Mouse (Mus musculus) Patski (cell line): ENCODE measurements at regions not wholly inside any gene's neighbourhood (a gene's known extent, or its start where the extent isn't known, plus 50 kb on each side); places are given as distances from the start of the nearest gene placed in this dataset.

ENCODE experiments used
- ATAC-seq: fragments of 100-300 bp; one replicate; pipeline ENCODE4 v1.8.0; 2021
- CTCF ChIA-PET: fragments of 350-600 bp; sonication (Branson Sonifier 250); formaldehyde crosslinking; loops from one replicate; lab custom pipeline; 2022; ENCODE audit warnings: inconsistent platforms; lab: Charles Lee
- POLR2A ChIA-PET: fragments of 350-600 bp; sonication (Branson Sonifier 250); formaldehyde crosslinking; loops from one replicate; lab custom pipeline; 2022; ENCODE audit warnings: antibody characterized with exemption, inconsistent platforms; lab: Charles Lee
- DNase-seq: peaks from one replicate; pipeline ENCODE4 v3.0.0-alpha.2; 2011; ENCODE audit warnings: low read depth, low spot score
- H3K27me3 ChIP-seq: fragments of 371-371 bp; one replicate; pipeline ENCODE4 v1.5.1; 2021
- CTCF ChIP-seq: fragments of 100-300 bp; IDR thresholded peaks from one replicate; pipeline ENCODE4 v1.5.1; 2021
- in situ Hi-C: fragments of 300-500 bp; cut with MboI; formaldehyde crosslinking; loops from 3 replicates; pipeline ENCODE4 v1.11.1; 2018; ENCODE audit warnings: low pct_unique_long_range_greater_than_20kb, mixed read lengths

- DNase-seq, result no peak
- CTCF ChIA-PET, result interaction anchor here (1.3 kb wide), 1 partner anchor 11 kb away, joined by 3 read pairs; no protein-coding TSS in a partner anchor
- POLR2A ChIA-PET, result no interaction called here
- in situ Hi-C loops, result no loop called here
- ATAC-seq, result no peak
- no peak for TF ChIP-seq CTCF
- H3K27me3 ChIP-seq, result no peaks in the 10 kb centered on the region
These were observed 55.3 kb downstream of the Tril start for GRCm38 (mm10) chr6:53765302-53765701.

DNA sequence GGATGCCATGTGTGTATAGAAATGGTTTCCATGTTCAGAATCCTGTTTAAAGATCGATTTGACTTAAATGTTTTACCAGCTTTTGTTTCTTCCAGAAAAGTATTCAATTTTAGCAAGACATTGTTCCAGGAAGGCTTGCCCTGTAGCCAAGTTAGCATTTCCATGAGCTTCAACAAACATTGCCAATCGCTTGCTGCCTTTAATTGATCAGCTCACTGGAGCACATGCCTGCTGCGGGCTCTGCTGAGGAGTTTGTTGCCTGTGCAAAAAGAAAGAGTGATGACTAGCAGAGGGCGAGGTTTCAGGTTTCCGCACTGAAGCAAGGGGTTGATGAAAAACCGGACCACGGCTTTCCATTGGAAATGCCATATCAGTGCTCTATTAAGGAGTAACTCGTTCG is 58.0 kb downstream of the Tril start:
- no peak for TF ChIP-seq CTCF
- H3K27me3 ChIP-seq, result no peaks in the 10 kb centered on the region
- ChIA-PET POLR2A (no interaction called here), CTCF (interaction anchor here (0.9 to 1.8 kb wide), 6 partner anchors 13 to 189 kb away, joined by 3 to 4 read pairs (median 3); no protein-coding TSS in a partner anchor)
- in situ Hi-C loops, result no loop called here
- no peak for DNase-seq
- no peak for ATAC-seq

GRCm38 (mm10) chr6:53760651-53761058 is 60.0 kb downstream of the Tril start:
- no peaks in the 10 kb centered on the region for H3K27me3 ChIP-seq
- in situ Hi-C loops, result no loop called here
- ATAC-seq (peak; percentile 39), DNase-seq (peak; percentile 81)
- ChIA-PET CTCF (interaction anchor here (1.4 to 1.9 kb wide), 3 partner anchors 27 to 96 kb away, joined by 3 to 8 read pairs (median 3); no protein-coding TSS in a partner anchor), POLR2A (interaction anchor here (1.1 kb wide), 1 partner anchor 38 kb away, joined by 3 read pairs; no protein-coding TSS in a partner anchor)
- TF ChIP-seq CTCF, result peak; percentile 65

DNA sequence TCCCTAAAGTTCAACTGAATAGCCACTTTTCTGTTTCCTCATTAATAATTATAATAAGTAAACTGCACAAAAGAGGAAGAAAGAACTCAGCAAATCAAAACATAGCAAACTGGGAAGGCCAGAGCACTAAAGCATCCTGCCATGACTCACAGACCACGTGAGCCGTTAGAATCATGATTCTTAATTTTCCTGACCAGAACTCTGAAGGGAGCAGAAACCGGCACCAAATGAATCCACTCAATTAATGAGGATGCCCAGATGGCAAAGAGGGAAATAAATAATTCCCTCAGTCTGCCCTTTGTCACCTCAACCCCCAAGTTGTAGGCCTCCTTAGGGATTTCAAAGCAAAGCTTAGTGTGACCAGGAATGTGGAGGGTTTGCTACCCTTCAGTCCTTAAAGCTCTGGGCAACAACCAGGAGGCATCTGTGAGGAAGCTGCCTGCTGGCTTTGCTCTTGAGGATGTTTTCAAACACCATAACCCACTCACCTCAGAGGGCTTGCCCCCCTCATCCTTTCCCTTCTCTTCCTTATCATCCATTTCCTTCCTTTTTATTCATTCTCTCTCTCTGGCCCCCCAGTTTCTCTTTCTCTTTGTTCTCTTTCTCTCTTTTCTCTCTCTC is 60.8 kb downstream of the Tril start:
- no peaks in the 10 kb centered on the region for H3K27me3 ChIP-seq
- POLR2A ChIA-PET, result interaction anchor here (0.9 to 1.1 kb wide), 2 partner anchors 37 to 43 kb away, joined by 3 read pairs; no protein-coding TSS in a partner anchor
- CTCF ChIA-PET, result interaction anchor here (1.6 to 1.9 kb wide), 2 partner anchors 26 to 35 kb away, joined by 3 to 8 read pairs; no protein-coding TSS in a partner anchor
- no peak for ATAC-seq
- peak; percentile 66 for DNase-seq
- in situ Hi-C loops, result no loop called here
- no peak for TF ChIP-seq CTCF

DNA sequence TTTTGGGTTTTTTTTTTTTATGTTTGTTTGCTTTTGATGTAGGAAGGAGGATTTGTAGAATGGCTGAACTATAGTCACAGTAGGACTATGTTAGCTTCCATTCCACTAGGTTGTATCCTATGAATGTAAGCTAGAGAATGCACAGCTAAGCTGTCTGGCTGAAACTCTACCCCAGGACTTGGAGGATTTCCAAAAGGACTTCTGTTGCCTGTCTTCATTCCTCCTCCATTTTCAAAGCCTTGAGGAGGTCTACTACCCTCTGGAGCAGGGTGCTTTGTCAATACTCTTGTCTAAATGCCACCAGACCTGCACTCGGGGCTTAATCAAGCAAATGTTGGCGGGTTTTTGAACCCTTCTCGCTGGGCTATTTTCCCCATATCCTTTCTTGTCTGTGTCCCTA is 66.3 kb downstream of the Tril start:
- in situ Hi-C loops, result no loop called here
- POLR2A ChIA-PET, result no interaction called here
- CTCF ChIA-PET, result interaction anchor here (0.8 kb wide), 1 partner anchor 15 kb away, joined by 3 read pairs; no protein-coding TSS in a partner anchor
- no peak for TF ChIP-seq CTCF
- ATAC-seq (no peak), DNase-seq (no peak)
- H3K27me3 ChIP-seq, result no peaks in the 10 kb centered on the region

DNA sequence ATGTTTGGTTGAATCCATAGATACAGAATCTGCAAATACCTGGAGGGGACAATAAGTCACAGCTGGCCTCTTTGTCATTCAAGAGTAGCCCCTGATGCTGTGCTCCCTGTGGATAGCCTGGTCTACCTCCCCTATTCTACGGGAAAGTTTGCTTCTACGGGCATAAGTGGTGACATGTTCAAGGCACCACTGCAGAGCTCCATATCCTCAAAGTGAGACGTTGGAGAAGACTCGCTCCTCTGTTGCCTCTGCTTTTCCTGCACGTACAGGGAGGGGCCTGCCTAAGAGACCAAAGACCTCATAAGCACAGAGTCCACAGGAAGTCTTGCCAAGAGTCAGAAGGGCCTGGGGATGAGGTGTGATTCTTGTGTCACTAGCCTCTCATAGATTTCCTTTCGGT is 70.1 kb downstream of the Tril start:
- ChIA-PET CTCF (no interaction called here), POLR2A (no interaction called here)
- in situ Hi-C loops, result no loop called here
- ATAC-seq (no peak), DNase-seq (no peak)
- TF ChIP-seq CTCF, result no peak
- no peaks in the 10 kb centered on the region for H3K27me3 ChIP-seq
